Mouse (Mus musculus) liver, adult (tissue): ENCODE measurements around the gene Pnpla2.

Experiments
- GATA4 ChIP-seq: IDR thresholded peaks from 2 replicates; pipeline ENCODE4 v1.6.1; 2014; ENCODE audit warnings: mild to moderate bottlenecking, low read length; ENCODE audit not compliant: insufficient replicate concordance

The Pnpla2 gene

DNA sequence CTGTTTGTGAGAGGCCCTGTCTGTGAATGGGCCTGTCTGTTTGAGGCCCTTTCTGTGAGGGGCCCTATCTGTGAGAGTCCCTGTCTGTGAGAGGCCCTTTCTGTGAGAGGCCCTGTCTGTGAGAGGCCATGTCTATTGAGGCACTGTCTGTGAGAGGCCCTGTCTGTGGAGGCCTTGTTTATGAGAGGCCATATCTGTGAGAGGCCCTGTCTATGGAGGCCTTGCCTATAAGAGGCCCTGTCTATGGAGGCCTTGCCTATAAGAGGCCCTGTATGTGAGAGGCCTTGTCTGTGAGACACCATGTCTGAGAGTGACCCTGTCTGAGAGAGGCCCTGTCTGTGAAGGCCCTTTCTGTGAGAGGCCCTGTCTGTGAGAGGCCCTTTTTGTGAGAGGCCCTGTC is 53.2 kb downstream of the Pnpla2 start:
- no peak for TF ChIP-seq GATA4

DNA sequence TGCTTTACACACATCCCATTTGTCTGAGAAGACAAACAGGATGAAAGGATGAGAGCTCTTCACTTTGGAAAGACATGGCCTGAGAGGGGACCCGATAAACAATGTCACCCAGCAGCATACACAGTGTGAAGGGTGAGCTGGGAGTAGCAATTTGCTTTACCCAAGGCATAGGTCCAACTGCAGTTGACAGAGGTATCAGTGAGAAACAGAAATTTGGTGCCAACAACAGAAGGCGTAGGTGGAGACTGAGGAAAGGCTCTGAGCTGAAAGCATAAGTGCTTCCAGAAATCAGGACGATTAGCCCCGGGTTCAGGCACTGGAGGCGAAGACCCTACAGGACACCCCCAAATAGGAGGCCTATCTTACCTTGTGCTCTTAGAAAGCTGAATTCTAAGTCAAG is 55.2 kb downstream of the Pnpla2 start:
- TF ChIP-seq GATA4 = no peak
